Mouse (Mus musculus) embryonic fibroblast, embryonic 13.5 days (primary cell): ENCODE results near the gene Alkbh3.

Experiments used
- CTCF ChIP-seq: IDR thresholded peaks from 2 replicates; pipeline ENCODE4 v1.5.1; 2011; ENCODE audit warnings: mild to moderate bottlenecking, control low read depth, low read length, moderate library complexity, borderline replicate concordance; ENCODE audit not compliant: insufficient read depth
- POLR2A ChIP-seq: IDR thresholded peaks from 2 replicates; pipeline ENCODE4 v1.6.1; 2011; ENCODE audit warnings: low read depth, mild to moderate bottlenecking, control low read depth, low read length, moderate library complexity

- TF ChIP-seq CTCF (no peak), POLR2A (no peak)
Measured at GRCm38 (mm10) chr2:93958216-93958615, 52.4 kb downstream of the Alkbh3 start.
